Mouse (Mus musculus) mouse embryonic stem cell (cell line): ENCODE measurements around the gene Zkscan1.
"Not testable (repeated sequence)": the region's sequence is repeated elsewhere in the genome, so short reads cannot be mapped to it uniquely, and the experiment has no call there.

Source experiments
- in situ Hi-C, 2 experiments: fragments of 300-500 bp; cut with MboI; formaldehyde crosslinking; loops; 1 replicate in 1 of 2; 3 replicates in 1 of 2; pipeline ENCODE4 v1.14.3; 2019 to 2020; ENCODE audit warnings: low sequenced_read_pairs in 2 of 2, low pct_unique_long_range_greater_than_20kb in 1 of 2, mixed read lengths in 1 of 2; ENCODE audit not compliant: unreplicated experiment in 1 of 2

The Zkscan1 gene

GRCm38 (mm10) chr5:138109847-138110396, 25.0 kb downstream of the Zkscan1 start:
- in situ Hi-C loops: not testable (repeated sequence)

GRCm38 (mm10) chr5:138116255-138117198, 31.6 kb downstream of the Zkscan1 start, which contains the start of gene Zscan21:
Gene Zscan21, plus strand, starts transcription at chr5:138116903.
- in situ Hi-C loops: no loop called here

- in situ Hi-C loops: no loop called here
Observed at GRCm38 (mm10) chr5:138117199-138118015, 32.5 kb downstream of the Zkscan1 start.

GRCm38 (mm10) chr5:138118041-138118440, 33.2 kb downstream of the Zkscan1 start:
- in situ Hi-C loops: no loop called here

- in situ Hi-C loops: loop anchor here in 1 of 2 experiments (10.0 kb wide), 1 partner anchor 238 kb away; no protein-coding TSS in a partner anchor
Observed at GRCm38 (mm10) chr5:138132425-138133064, 47.7 kb downstream of the Zkscan1 start.

DNA sequence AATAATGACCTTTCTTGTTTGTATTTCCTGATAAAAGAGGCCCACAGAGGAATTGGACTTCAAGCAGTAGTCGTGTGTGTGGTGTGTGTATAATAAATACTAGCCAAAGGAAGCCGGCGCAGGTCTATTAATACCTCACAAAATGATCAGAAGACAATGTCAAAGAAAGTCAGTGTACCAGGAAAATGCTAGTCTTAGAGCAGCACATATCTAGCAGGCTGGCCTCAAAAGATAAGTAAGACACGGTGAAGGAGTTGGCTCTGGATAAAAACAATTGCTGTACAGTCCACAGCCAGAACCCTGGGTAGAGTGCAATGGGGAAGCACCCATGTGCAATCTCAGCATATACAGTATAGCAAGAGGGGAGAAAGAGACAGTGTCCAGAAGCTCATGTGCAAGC, 52.4 kb downstream of the Zkscan1 start:
- in situ Hi-C loops: loop anchor here in 1 of 2 experiments (10.0 kb wide), 1 partner anchor 242 kb away; no protein-coding TSS in a partner anchor

DNA sequence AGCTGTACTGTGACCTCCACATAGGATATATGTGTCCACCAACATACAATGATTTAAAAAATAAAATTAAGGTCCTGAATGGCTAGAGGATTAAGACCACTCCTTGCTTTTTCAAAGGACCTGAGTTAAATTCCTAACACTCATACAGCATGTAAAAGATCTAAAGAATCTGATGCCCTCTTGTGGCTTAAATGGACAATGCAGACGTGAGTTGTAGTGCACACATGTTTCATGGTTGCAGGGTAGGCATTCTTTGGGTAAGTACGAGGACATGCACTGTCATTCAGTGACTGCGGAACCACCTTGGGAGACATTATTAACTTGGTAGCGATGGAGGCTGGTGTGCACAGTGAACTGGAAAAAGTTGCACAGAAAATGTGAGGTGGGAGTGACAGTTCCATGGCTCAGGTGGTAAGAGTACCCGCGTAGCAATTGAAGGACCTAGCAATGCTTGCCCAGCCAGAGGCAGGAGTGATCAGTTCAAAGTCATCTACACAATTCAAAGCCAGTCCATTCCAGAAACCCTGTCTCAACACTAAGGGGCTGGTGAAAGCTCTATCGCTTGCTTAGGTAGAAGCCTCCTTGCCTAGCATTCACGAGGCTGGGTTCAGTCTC, 53.2 kb downstream of the Zkscan1 start:
- in situ Hi-C loops: loop anchor here in 1 of 2 experiments (10.0 kb wide), 1 partner anchor 243 kb away; no protein-coding TSS in a partner anchor

DNA sequence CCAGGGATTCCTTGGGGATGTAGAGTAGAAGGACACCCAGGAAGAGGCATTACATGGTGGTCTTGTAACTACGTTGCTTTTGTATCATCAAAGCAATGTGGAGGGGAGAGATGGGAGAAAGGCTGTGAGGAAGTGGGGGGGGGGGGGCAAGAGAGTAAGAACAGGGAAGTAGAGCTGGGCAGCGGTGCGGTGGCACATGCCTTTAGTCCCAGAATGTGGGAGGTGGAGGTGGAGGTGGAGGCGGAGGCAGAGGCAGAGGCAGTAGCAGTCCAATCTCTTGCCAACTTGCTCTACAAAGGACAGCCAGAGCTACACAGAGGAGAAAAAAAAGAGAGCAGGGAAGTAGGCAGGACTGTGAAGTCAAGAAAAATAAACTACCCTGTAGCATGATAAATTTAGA, 53.7 kb downstream of the Zkscan1 start:
- in situ Hi-C loops: loop anchor here in 1 of 2 experiments (10.0 kb wide), 1 partner anchor 244 kb away; no protein-coding TSS in a partner anchor

DNA sequence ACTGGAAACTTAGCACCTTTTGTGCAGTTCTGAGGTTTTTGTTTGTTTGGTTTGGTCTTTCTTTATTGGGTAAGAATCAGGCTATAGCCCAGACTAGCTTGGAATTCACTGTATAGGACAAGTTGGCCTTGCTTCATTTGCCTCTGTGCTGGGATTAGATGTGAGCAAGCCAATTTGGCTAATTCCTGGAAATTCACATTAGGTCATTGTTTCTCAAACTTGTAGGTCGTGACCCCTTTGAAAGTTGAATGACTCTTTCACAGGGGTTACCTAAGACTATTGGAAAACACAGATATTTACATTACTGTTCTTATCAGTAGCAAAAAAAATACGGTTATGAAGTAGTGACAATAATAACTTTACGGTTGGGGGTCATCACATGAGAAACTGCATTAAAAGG, 69.5 kb downstream of the Zkscan1 start:
- in situ Hi-C loops: no loop called here

- in situ Hi-C loops: no loop called here
Observed at GRCm38 (mm10) chr5:138155443-138155976, 70.6 kb downstream of the Zkscan1 start, which contains the start of gene Zfp113. Gene Zfp113, minus strand, starts transcription at chr5:138155744.
